Mouse (Mus musculus): ENCODE measurements around the gene Napsa.

DNA sequence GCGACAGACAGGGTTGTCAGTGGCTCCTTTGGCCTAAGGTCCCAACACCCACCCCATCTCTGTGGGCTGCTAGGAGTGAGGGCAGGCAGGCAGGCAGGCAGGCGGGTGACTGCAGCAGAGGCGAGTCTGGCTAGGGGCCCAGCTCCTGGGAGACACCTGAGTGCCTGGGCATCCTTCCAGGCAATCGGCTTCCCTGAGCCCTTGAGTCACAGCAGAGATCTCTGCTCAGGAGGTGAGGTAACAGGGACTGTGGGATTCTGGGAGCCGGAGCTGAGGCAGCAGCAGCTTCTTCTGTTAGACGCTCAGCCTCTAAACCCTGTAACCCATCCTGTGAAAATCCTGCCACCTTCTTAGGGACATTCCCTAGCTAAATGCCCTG is 35.6 kb upstream of the Napsa start:
- TF ChIP-seq CTCF (IDR thresholded peaks at IDR 0.05; ENCODE audit: low read depth) (no peak), EP300 (optimal IDR thresholded peaks at IDR 0.05) (no peak)

Measured in stomach, postnatal 0 days (tissue).